Mouse (Mus musculus): Measurements from ENCODE around the gene Cdk5r2. TPM values are rescaled to one million over a fixed set of nuclear protein-coding genes. Genes with fewer than 3 reads are reported as not detected.

The Cdk5r2 gene
- polyA plus RNA-seq, 1 experiment from 2014 or later, result 0.33 TPM

DNA sequence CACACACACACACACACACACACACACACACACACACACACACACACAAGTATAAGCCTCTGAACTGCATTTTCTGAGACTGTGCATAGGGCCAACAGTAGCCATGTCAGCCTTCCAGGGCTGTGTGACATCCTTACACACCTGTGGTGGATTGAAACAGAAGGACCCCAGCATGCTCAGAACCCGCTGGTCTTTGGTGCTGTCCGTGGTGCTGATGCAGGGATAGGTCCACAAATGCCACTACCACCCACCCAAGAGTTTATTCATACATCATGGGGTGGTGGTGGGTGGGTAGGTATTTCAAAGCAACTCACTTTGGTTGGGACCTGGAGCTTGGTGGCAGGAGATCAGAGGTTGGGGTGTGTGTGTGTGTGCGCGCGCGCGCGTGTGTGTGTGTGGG lies 36.8 kb downstream of the Cdk5r2 start:
- Histone ChIP-seq H3K4me2 (replicated peaks; ENCODE audit: low read depth, low read length) (no peak overlapping the region), H3K4me3 (ENCODE audit: low read depth, low read length) (no peak overlapping the region), H3K9ac (replicated peaks; ENCODE audit: low read depth, low read length) (no peak overlapping the region), H3K36me3 (ENCODE audit: control insufficient read depth, insufficient read depth, low read length) (no peaks in the 10 kb centered on the region), H3K4me1 (ENCODE audit: control insufficient read depth, insufficient read depth, low read length) (no peaks in the 10 kb centered on the region), H3K27me3 (ENCODE audit: control insufficient read depth, insufficient read depth, low read length) (peaks cover 62% of the 10 kb centered on the region), H3K9me3 (ENCODE audit: control insufficient read depth, low read depth, low read length) (no peaks in the 10 kb centered on the region), H3K27ac (ENCODE audit: low read length) (no peak overlapping the region)
- under 1% methylated on average over 8 of the region's 8 CpGs for WGBS
- no peak for ATAC-seq (ENCODE audit: insufficient number of reproducible peaks, insufficient read depth, low FRiP score, low read depth)

DNA sequence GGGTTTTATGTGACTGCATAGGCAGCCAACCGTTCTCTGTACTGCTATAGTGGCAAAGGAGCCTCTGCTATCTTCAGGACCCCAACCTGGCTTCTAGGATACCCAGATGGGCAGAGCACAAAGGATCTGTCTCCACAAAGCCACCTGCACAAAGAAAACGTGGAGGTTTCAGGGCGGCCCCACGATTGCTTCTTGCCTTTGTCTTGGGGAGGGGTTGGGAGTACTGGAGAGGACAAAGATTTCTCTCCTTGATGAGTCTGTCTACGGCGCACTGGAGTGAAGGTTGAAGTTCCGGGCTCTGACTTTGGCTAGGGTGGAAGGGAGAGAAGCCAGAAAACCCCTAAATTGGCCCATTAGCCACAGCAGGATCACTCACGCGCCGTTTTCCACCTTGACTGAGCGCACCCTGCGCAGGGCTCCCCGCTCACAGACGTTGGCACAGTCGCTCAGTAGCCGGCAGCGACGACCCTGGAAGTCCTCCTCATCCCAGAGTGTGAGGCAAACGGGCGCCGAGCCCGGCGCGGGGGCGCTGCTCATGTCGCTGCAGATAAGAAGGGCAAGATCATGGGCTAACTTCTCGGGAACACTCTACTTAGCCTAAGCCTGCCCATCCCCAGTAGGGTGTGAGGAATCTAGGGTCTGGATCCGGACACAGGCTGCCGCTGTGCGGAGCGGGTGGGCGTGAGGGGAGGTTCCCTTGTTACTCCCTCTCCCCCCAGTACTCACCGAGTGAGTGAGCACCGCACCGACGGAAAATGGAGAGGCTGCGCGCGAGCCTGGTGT lies 37.8 kb downstream of the Cdk5r2 start:
- no peak overlapping the region for H3K9ac ChIP-seq (replicated peaks; ENCODE audit: low read depth, low read length)
- WGBS, result 3% methylated on average over 39 of the region's 39 CpGs
- no peak for ATAC-seq (ENCODE audit: insufficient number of reproducible peaks, insufficient read depth, low FRiP score, low read depth)
- H3K4me3 ChIP-seq (ENCODE audit: low read depth, low read length), result no peak overlapping the region
- H3K4me1 ChIP-seq (ENCODE audit: control insufficient read depth, insufficient read depth, low read length), result no peaks in the 10 kb centered on the region
- no peak overlapping the region for H3K4me2 ChIP-seq (replicated peaks; ENCODE audit: low read depth, low read length)
- H3K9me3 ChIP-seq (ENCODE audit: control insufficient read depth, low read depth, low read length), result no peaks in the 10 kb centered on the region
- H3K27ac ChIP-seq (ENCODE audit: low read length), result no peak overlapping the region
- H3K27me3 ChIP-seq (ENCODE audit: control insufficient read depth, insufficient read depth, low read length), result peaks cover 53% of the 10 kb centered on the region
- no peaks in the 10 kb centered on the region for H3K36me3 ChIP-seq (ENCODE audit: control insufficient read depth, insufficient read depth, low read length)

DNA sequence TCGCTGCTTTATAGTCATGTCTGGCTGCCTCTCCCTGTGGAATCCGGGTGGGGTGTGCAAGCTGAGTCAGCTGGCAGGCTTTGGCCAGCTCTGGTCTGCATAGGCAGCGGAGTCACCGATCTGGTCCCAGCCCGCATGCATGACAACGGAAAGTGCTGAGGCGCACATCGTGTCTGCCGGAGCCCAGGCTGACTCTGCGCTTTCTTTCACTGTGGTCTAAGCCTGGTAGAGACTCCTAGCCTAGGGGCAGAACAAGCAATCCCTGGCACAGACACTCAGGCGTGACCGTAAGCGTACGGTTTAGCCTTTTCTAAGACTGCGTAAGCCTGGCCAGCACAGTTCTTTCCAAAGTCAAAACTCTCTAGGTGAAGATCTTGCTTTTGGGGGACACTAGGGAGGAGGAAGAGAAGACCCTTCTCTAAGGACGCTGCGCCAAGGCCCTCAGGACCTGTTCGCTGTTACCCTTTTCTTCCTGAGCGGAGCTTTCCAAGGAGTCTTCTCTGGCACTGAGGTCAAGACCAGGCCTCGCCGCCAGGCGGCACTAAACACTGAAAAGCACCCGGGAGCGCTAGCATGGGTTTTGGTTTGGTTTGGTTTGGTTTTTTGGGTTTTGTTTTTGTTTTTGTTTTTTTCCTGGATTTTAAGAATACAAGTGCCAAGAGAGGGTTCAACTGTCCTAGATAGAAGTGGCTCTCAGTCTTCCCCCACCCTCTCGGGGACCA lies 38.6 kb downstream of the Cdk5r2 start, which contains the start of gene Cryba2:
Cryba2 (minus strand) TSS at position 10 of the 722 bp plus-strand sequence.
- WGBS, result 6% methylated on average over 25 of the region's 25 CpGs
- Histone ChIP-seq H3K27ac (ENCODE audit: low read length) (no peak within 1 kb of the TSS), H3K4me1 (ENCODE audit: control insufficient read depth, insufficient read depth, low read length) (no peaks in the 10 kb centered on the region), H3K9me3 (ENCODE audit: control insufficient read depth, low read depth, low read length) (no peaks in the 10 kb centered on the region), H3K27me3 (ENCODE audit: control insufficient read depth, insufficient read depth, low read length) (peaks cover 56% of the 10 kb centered on the region), H3K4me3 (ENCODE audit: low read depth, low read length) (no peak within 1 kb of the TSS), H3K36me3 (ENCODE audit: control insufficient read depth, insufficient read depth, low read length) (no peaks in the 10 kb centered on the region), H3K9ac (replicated peaks; ENCODE audit: low read depth, low read length) (no peak within 1 kb of the TSS), H3K4me2 (replicated peaks; ENCODE audit: low read depth, low read length) (0 out of 2 replicates have a peak within 1 kb of the TSS, but pooled peaks have one; percentile 7)
- no peak for ATAC-seq (ENCODE audit: insufficient number of reproducible peaks, insufficient read depth, low FRiP score, low read depth)

GRCm38 (mm10) chr1:74894966-74895365 lies 40.2 kb downstream of the Cdk5r2 start:
- no peak overlapping the region for H3K27ac ChIP-seq (ENCODE audit: low read length)
- WGBS, result 11% methylated on average over 4 of the region's 4 CpGs
- H3K27me3 ChIP-seq (ENCODE audit: control insufficient read depth, insufficient read depth, low read length), result peaks cover 51% of the 10 kb centered on the region
- H3K9me3 ChIP-seq (ENCODE audit: control insufficient read depth, low read depth, low read length), result no peaks in the 10 kb centered on the region
- no peaks in the 10 kb centered on the region for H3K36me3 ChIP-seq (ENCODE audit: control insufficient read depth, insufficient read depth, low read length)
- no peak overlapping the region for H3K9ac ChIP-seq (replicated peaks; ENCODE audit: low read depth, low read length)
- no peak overlapping the region for H3K4me2 ChIP-seq (replicated peaks; ENCODE audit: low read depth, low read length)
- no peak for ATAC-seq (ENCODE audit: insufficient number of reproducible peaks, insufficient read depth, low FRiP score, low read depth)
- no peak overlapping the region for H3K4me3 ChIP-seq (ENCODE audit: low read depth, low read length)
- no peaks in the 10 kb centered on the region for H3K4me1 ChIP-seq (ENCODE audit: control insufficient read depth, insufficient read depth, low read length)

GRCm38 (mm10) chr1:74897976-74898375 lies 43.2 kb downstream of the Cdk5r2 start:
- 6% methylated on average over 7 of the region's 7 CpGs for WGBS
- no peak for ATAC-seq (ENCODE audit: insufficient number of reproducible peaks, insufficient read depth, low FRiP score, low read depth)

GRCm38 (mm10) chr1:74898656-74899431 lies 44.1 kb downstream of the Cdk5r2 start:
- Histone ChIP-seq H3K27ac (ENCODE audit: low read length) (no peak overlapping the region; the same call in 1 of the 2 replicates), H3K4me1 (ENCODE audit: control insufficient read depth, insufficient read depth, low read length) (no peaks in the 10 kb centered on the region), H3K36me3 (ENCODE audit: control insufficient read depth, insufficient read depth, low read length) (no peaks in the 10 kb centered on the region), H3K4me2 (replicated peaks; ENCODE audit: low read depth, low read length) (no peak overlapping the region), H3K4me3 (ENCODE audit: low read depth, low read length) (no peak overlapping the region), H3K9ac (replicated peaks; ENCODE audit: low read depth, low read length) (no peak overlapping the region), H3K27me3 (ENCODE audit: control insufficient read depth, insufficient read depth, low read length) (peaks cover 19% of the 10 kb centered on the region), H3K9me3 (ENCODE audit: control insufficient read depth, low read depth, low read length) (no peaks in the 10 kb centered on the region)
- no peak for ATAC-seq (ENCODE audit: insufficient number of reproducible peaks, insufficient read depth, low FRiP score, low read depth)
- 7% methylated on average over 7 of the region's 10 CpGs for WGBS

More at GRCm38 (mm10) chr1:74897976-74898375, 43.2 kb downstream of the Cdk5r2 start:
- Histone ChIP-seq H3K4me1 (ENCODE audit: control insufficient read depth, insufficient read depth, low read length) (no peaks in the 10 kb centered on the region), H3K4me2 (replicated peaks; ENCODE audit: low read depth, low read length) (no peak overlapping the region), H3K9ac (replicated peaks; ENCODE audit: low read depth, low read length) (no peak overlapping the region), H3K9me3 (ENCODE audit: control insufficient read depth, low read depth, low read length) (no peaks in the 10 kb centered on the region), H3K4me3 (ENCODE audit: low read depth, low read length) (no peak overlapping the region), H3K27me3 (ENCODE audit: control insufficient read depth, insufficient read depth, low read length) (peaks cover 26% of the 10 kb centered on the region), H3K27ac (ENCODE audit: low read length) (no peak overlapping the region), H3K36me3 (ENCODE audit: control insufficient read depth, insufficient read depth, low read length) (no peaks in the 10 kb centered on the region)

- peak overlapping the region; percentile 55 for H3K4me2 ChIP-seq (replicated peaks; ENCODE audit: low read depth, low read length)
- H3K4me3 ChIP-seq (ENCODE audit: low read depth, low read length), result peak overlapping the region; percentile 30
- H3K4me1 ChIP-seq (ENCODE audit: control insufficient read depth, insufficient read depth, low read length), result no peaks in the 10 kb centered on the region
- H3K27me3 ChIP-seq (ENCODE audit: control insufficient read depth, insufficient read depth, low read length), result peaks cover 10% of the 10 kb centered on the region
- 0 out of 2 replicates have a peak overlapping the region, but pooled peaks have one; percentile 30 for H3K9ac ChIP-seq (replicated peaks; ENCODE audit: low read depth, low read length)
- no peaks in the 10 kb centered on the region for H3K36me3 ChIP-seq (ENCODE audit: control insufficient read depth, insufficient read depth, low read length)
- H3K9me3 ChIP-seq (ENCODE audit: control insufficient read depth, low read depth, low read length), result no peaks in the 10 kb centered on the region
- peak; percentile 83 for ATAC-seq (ENCODE audit: insufficient number of reproducible peaks, insufficient read depth, low FRiP score, low read depth)
- H3K27ac ChIP-seq (ENCODE audit: low read length), result peak overlapping the region; percentile 66
- under 1% methylated on average over 65 of the region's 66 CpGs for WGBS
Observed at GRCm38 (mm10) chr1:74900341-74901285, 45.9 kb downstream of the Cdk5r2 start.

Measured in stomach, embryonic 14.5 days (tissue).